Mouse (Mus musculus): ENCODE measurements around the gene Wwp2. TPM values are rescaled to one million over a fixed set of nuclear protein-coding genes. Genes with fewer than 3 reads are reported as not detected.

The Wwp2 gene
- polyA plus RNA-seq, 1 experiment from 2014 or later, result 41.6 TPM

DNA sequence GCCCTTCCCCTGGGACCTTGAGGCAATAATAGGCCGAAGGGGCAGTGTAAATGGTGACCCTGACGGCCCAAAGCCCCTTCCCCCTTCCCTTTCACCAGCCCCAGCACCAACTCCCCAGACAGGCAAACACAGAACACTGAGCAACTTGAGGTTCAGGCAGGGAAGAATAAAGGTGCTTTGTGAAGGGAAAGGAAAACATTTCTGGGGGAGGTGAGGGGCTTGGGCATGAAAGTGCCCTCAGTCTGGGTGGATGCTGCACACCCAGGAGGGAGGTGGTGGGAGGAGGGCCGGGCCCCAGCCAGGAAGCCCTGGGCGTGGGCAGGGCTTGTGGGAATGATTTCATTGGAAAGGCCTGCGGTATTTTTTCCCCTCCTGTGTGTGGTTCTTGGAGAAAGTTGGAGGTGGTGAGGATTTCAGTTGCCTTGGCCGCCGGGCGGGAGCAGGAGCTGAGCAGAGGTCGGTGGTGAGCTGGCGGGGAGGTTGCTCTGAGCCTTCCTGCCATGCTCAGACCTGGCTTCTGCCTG is 108.5 kb downstream of the Wwp2 start:
- Histone ChIP-seq H3K4me2 (ENCODE audit: low read depth, low read length) (no peak overlapping the region), H3K9ac (ENCODE audit: low read depth, low read length) (no peak overlapping the region), H3K27ac (ENCODE audit: low read length) (peak overlapping the region; percentile 3; the same call in 1 of the 2 replicates), H3K4me1 (ENCODE audit: control insufficient read depth, insufficient read depth, low read length) (no peaks in the 10 kb centered on the region; the same call in 1 of the 2 replicates), H3K36me3 (ENCODE audit: control insufficient read depth, insufficient read depth, low read length) (peaks cover 2% of the 10 kb centered on the region; the same call in 1 of the 2 replicates), H3K9me3 (ENCODE audit: control insufficient read depth, low read length) (no peaks in the 10 kb centered on the region), H3K27me3 (replicated peaks; ENCODE audit: control insufficient read depth, insufficient read depth, low read length) (no peaks in the 10 kb centered on the region), H3K4me3 (ENCODE audit: low read length) (no peak overlapping the region)
- peak; percentile 56; the same call in 1 of the 2 replicates for ATAC-seq
- 41% methylated on average over 10 of the region's 10 CpGs for WGBS

DNA sequence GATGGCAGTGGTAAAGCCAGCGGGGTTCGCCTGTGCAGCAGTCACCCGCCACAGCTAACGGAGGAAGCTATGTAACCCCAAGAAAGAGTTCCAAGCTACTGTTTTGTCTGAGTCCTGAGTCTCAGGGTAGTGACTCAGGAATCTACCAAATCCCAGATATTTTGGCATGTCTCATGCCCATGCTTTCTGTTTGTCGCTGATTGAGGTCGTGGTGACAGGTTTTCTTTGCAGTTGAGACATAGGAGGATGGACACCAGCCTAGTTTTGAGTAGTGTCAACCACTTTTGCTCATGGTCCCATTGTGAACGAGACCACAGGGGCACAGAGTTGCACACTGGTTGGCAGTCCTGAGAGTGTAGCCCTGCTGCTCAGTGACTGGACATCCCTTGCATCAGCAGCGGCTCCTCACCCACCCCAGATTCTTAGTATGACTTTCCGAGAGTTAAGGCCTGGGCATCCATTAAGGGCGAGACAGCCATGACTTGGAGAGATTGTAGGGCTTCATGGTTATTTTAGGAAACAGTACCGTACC is 109.5 kb downstream of the Wwp2 start:
- Histone ChIP-seq H3K27ac (ENCODE audit: low read length) (no peak overlapping the region), H3K9me3 (ENCODE audit: control insufficient read depth, low read length) (no peaks in the 10 kb centered on the region), H3K4me3 (ENCODE audit: low read length) (no peak overlapping the region), H3K27me3 (replicated peaks; ENCODE audit: control insufficient read depth, insufficient read depth, low read length) (no peaks in the 10 kb centered on the region), H3K9ac (ENCODE audit: low read depth, low read length) (no peak overlapping the region), H3K36me3 (ENCODE audit: control insufficient read depth, insufficient read depth, low read length) (peaks cover 2% of the 10 kb centered on the region; the same call in 1 of the 2 replicates), H3K4me2 (ENCODE audit: low read depth, low read length) (no peak overlapping the region), H3K4me1 (ENCODE audit: control insufficient read depth, insufficient read depth, low read length) (no peaks in the 10 kb centered on the region; the same call in 1 of the 2 replicates)
- ATAC-seq, result no peak
- WGBS, result 94% methylated on average over 11 of the region's 11 CpGs

- H3K27ac ChIP-seq (ENCODE audit: low read length), result no peak overlapping the region
- H3K27me3 ChIP-seq (replicated peaks; ENCODE audit: control insufficient read depth, insufficient read depth, low read length), result no peaks in the 10 kb centered on the region
- no peak overlapping the region for H3K4me3 ChIP-seq (ENCODE audit: low read length)
- H3K4me1 ChIP-seq (ENCODE audit: control insufficient read depth, insufficient read depth, low read length), result no peaks in the 10 kb centered on the region; the same call in 1 of the 2 replicates
- H3K9me3 ChIP-seq (ENCODE audit: control insufficient read depth, low read length), result no peaks in the 10 kb centered on the region
- 96% methylated on average over 4 of the region's 4 CpGs for WGBS
- H3K36me3 ChIP-seq (ENCODE audit: control insufficient read depth, insufficient read depth, low read length), result peaks cover 2% of the 10 kb centered on the region; the same call in 1 of the 2 replicates
- no peak for ATAC-seq
- no peak overlapping the region for H3K9ac ChIP-seq (ENCODE audit: low read depth, low read length)
- no peak overlapping the region for H3K4me2 ChIP-seq (ENCODE audit: low read depth, low read length)
These were observed 110.0 kb downstream of the Wwp2 start for GRCm38 (mm10) chr8:107546154-107546553.

- peaks cover 2% of the 10 kb centered on the region; the same call in 1 of the 2 replicates for H3K36me3 ChIP-seq (ENCODE audit: control insufficient read depth, insufficient read depth, low read length)
- 85% methylated on average over 8 of the region's 8 CpGs for WGBS
- H3K27me3 ChIP-seq (replicated peaks; ENCODE audit: control insufficient read depth, insufficient read depth, low read length), result no peaks in the 10 kb centered on the region
- no peak for ATAC-seq
- H3K27ac ChIP-seq (ENCODE audit: low read length), result no peak overlapping the region
- no peak overlapping the region for H3K4me2 ChIP-seq (ENCODE audit: low read depth, low read length)
- no peaks in the 10 kb centered on the region for H3K9me3 ChIP-seq (ENCODE audit: control insufficient read depth, low read length)
- no peaks in the 10 kb centered on the region; the same call in 1 of the 2 replicates for H3K4me1 ChIP-seq (ENCODE audit: control insufficient read depth, insufficient read depth, low read length)
- H3K4me3 ChIP-seq (ENCODE audit: low read length), result no peak overlapping the region
- H3K9ac ChIP-seq (ENCODE audit: low read depth, low read length), result no peak overlapping the region
These were observed 110.7 kb downstream of the Wwp2 start for GRCm38 (mm10) chr8:107546817-107547216.

GRCm38 (mm10) chr8:107552234-107552633 is 116.1 kb downstream of the Wwp2 start:
- Histone ChIP-seq H3K27ac (ENCODE audit: low read length) (no peak overlapping the region), H3K9me3 (ENCODE audit: control insufficient read depth, low read length) (no peaks in the 10 kb centered on the region), H3K4me3 (ENCODE audit: low read length) (no peak overlapping the region), H3K9ac (ENCODE audit: low read depth, low read length) (no peak overlapping the region), H3K27me3 (replicated peaks; ENCODE audit: control insufficient read depth, insufficient read depth, low read length) (no peaks in the 10 kb centered on the region), H3K4me2 (ENCODE audit: low read depth, low read length) (no peak overlapping the region), H3K36me3 (ENCODE audit: control insufficient read depth, insufficient read depth, low read length) (peaks cover 2% of the 10 kb centered on the region), H3K4me1 (ENCODE audit: control insufficient read depth, insufficient read depth, low read length) (no peaks in the 10 kb centered on the region)
- ATAC-seq, result no peak
- WGBS, result 63% methylated on average over 6 of the region's 6 CpGs

DNA sequence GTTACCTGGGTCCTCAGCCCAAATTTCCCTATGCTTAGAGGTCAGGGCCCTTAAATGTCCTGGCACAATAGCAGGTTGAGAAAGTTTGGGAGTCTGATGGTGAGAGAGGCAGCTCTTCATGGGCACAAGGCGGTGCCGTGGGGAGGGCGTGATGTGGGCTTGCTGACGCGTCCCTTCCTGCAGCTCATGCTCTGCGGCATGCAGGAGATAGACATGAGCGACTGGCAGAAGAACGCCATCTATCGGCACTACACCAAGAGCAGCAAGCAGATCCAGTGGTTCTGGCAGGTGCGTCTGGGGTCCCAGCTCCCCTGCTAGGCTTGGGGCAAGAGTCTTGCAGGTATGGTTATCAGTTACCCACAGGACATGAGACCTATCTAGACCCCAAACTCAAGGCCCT is 119.1 kb downstream of the Wwp2 start:
- no peak for ATAC-seq
- no peak overlapping the region for H3K4me3 ChIP-seq (ENCODE audit: low read length)
- H3K4me1 ChIP-seq (ENCODE audit: control insufficient read depth, insufficient read depth, low read length), result no peaks in the 10 kb centered on the region
- H3K27ac ChIP-seq (ENCODE audit: low read length), result no peak overlapping the region
- H3K9ac ChIP-seq (ENCODE audit: low read depth, low read length), result no peak overlapping the region
- no peaks in the 10 kb centered on the region; the same call in none of the 2 replicates for H3K36me3 ChIP-seq (ENCODE audit: control insufficient read depth, insufficient read depth, low read length)
- WGBS, result 95% methylated on average over 10 of the region's 10 CpGs
- no peaks in the 10 kb centered on the region for H3K27me3 ChIP-seq (replicated peaks; ENCODE audit: control insufficient read depth, insufficient read depth, low read length)
- H3K4me2 ChIP-seq (ENCODE audit: low read depth, low read length), result no peak overlapping the region
- H3K9me3 ChIP-seq (ENCODE audit: control insufficient read depth, low read length), result no peaks in the 10 kb centered on the region

GRCm38 (mm10) chr8:107556511-107556936 is 120.4 kb downstream of the Wwp2 start:
- no peaks in the 10 kb centered on the region for H3K27me3 ChIP-seq (replicated peaks; ENCODE audit: control insufficient read depth, insufficient read depth, low read length)
- H3K4me2 ChIP-seq (ENCODE audit: low read depth, low read length), result no peak overlapping the region
- no peak overlapping the region for H3K27ac ChIP-seq (ENCODE audit: low read length)
- ATAC-seq, result peak; percentile 69
- H3K4me1 ChIP-seq (ENCODE audit: control insufficient read depth, insufficient read depth, low read length), result 0 out of 2 replicates have a peak, but pooled peaks cover 3% of the 10 kb centered on the region
- WGBS, result 38% methylated on average over 12 of the region's 12 CpGs
- H3K9me3 ChIP-seq (ENCODE audit: control insufficient read depth, low read length), result no peaks in the 10 kb centered on the region
- no peak overlapping the region for H3K4me3 ChIP-seq (ENCODE audit: low read length)
- no peak overlapping the region for H3K9ac ChIP-seq (ENCODE audit: low read depth, low read length)
- H3K36me3 ChIP-seq (ENCODE audit: control insufficient read depth, insufficient read depth, low read length), result no peaks in the 10 kb centered on the region; the same call in none of the 2 replicates

DNA sequence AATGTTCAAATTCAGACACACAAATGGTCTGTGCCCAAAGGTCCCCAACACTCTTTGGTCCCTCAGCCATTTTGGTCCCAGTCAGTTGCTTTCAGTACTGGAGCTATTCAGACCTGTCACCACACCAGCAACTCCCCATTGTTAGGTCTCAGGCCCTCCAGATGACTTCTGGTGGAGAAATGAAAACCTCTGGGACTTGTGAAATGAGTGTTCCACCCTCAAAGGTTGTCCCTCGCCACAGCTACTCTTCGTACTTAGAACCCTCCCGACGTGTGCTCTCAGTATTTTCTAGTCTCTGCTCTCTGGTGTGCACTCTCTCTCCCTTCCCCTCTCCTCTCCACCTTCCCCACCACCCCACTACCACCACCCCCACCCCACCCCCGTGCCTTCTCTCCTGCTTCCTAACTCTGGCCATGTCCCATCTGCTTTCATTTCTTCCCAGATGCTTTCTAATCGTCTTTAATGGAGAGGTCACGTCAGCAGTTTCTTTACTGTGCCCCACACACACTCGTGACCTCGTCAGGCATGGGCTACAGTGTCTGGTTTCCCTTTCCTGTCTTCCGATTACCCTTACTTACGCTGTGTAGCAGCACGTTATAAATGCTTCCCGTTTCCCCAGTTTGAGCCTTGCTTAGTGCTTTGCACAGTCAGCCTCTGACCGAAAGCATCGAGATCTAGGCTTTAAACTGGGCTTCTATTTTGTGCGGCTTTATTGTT is 124.8 kb downstream of the Wwp2 start:
- 0 out of 2 replicates have a peak, but pooled peaks cover 3% of the 10 kb centered on the region for H3K4me1 ChIP-seq (ENCODE audit: control insufficient read depth, insufficient read depth, low read length)
- H3K9me3 ChIP-seq (ENCODE audit: control insufficient read depth, low read length), result no peaks in the 10 kb centered on the region
- peak overlapping the region; percentile 4; the same call in 1 of the 2 replicates for H3K9ac ChIP-seq (ENCODE audit: low read depth, low read length)
- no peaks in the 10 kb centered on the region for H3K27me3 ChIP-seq (replicated peaks; ENCODE audit: control insufficient read depth, insufficient read depth, low read length)
- no peaks in the 10 kb centered on the region; the same call in 1 of the 2 replicates for H3K36me3 ChIP-seq (ENCODE audit: control insufficient read depth, insufficient read depth, low read length)
- H3K4me2 ChIP-seq (ENCODE audit: low read depth, low read length), result no peak overlapping the region
- no peak for ATAC-seq
- H3K4me3 ChIP-seq (ENCODE audit: low read length), result no peak overlapping the region
- WGBS, result 44% methylated on average over 16 of the region's 16 CpGs
- no peak overlapping the region for H3K27ac ChIP-seq (ENCODE audit: low read length)

DNA sequence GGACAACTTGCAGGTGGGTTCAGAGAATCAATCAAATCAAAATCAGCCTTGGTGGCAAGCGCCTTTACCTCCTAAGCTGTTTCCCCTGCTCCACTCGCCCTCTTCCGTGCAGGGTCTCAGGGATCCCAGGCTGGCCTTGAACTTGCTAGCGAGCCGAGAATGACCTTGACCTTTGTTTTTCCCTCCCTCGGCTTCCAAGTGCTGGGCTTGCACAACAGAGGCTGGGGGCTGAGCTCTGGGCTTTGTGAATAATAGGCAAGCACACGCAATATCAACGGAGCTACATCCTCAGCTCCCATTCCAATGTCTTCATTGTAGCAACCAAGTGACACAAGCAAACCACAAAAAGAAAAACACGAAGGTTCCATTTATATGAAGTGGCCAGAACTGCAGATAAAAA is 126.0 kb downstream of the Wwp2 start:
- no peak for ATAC-seq
- Histone ChIP-seq H3K4me3 (ENCODE audit: low read length) (no peak overlapping the region), H3K4me2 (ENCODE audit: low read depth, low read length) (no peak overlapping the region), H3K36me3 (ENCODE audit: control insufficient read depth, insufficient read depth, low read length) (no peaks in the 10 kb centered on the region), H3K27me3 (replicated peaks; ENCODE audit: control insufficient read depth, insufficient read depth, low read length) (no peaks in the 10 kb centered on the region), H3K9me3 (ENCODE audit: control insufficient read depth, low read length) (no peaks in the 10 kb centered on the region), H3K27ac (ENCODE audit: low read length) (no peak overlapping the region), H3K9ac (ENCODE audit: low read depth, low read length) (no peak overlapping the region), H3K4me1 (ENCODE audit: control insufficient read depth, insufficient read depth, low read length) (0 out of 2 replicates have a peak, but pooled peaks cover 3% of the 10 kb centered on the region)
- 75% methylated on average over 9 of the region's 9 CpGs for WGBS

Data from intestine, embryonic 16.5 days (tissue).